Mouse (Mus musculus): Measurements from ENCODE around the gene Tshz3. TPM values are rescaled to one million over a fixed set of nuclear protein-coding genes. Genes with fewer than 3 reads are reported as not detected.

Gene Tshz3
- polyA plus RNA-seq, 1 experiment, result not detected

DNA sequence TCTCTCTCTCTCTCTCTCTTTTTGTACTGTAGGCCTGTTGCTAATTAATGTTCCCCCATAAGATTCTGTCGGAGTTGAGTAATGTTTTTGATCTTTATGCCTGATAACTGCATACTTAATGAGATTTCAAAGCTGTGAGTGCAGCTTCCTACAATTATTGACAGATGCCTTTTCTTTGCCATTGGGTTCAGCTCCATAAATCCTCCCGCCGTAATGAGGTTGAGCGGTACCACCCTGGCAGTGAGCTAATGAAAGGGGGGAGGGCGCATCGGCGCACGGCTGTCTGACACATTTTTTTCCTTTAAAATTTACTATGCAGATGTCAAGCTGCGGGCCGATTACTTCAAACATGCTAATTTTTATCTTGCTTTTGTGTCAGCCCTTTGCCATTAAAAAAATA is 9.3 kb downstream of the Tshz3 start:
- TF ChIP-seq GATA1 (IDR thresholded peaks at IDR 0.05; ENCODE audit: low read length), result no peak
- no peak for TF ChIP-seq TAL1 (IDR thresholded peaks at IDR 0.05; ENCODE audit: low read length)
- Histone ChIP-seq H3K4me1 (ENCODE audit: control insufficient read depth) (no peaks in the 10 kb centered on the region), H3K27me3 (ENCODE audit: control insufficient read depth) (peaks cover 23% of the 10 kb centered on the region), H3K4me3 (replicated peaks) (no peak overlapping the region), H3K9me3 (ENCODE audit: control insufficient read depth, low read length) (no peaks in the 10 kb centered on the region), H3K36me3 (ENCODE audit: control insufficient read depth) (no peaks in the 10 kb centered on the region)

DNA sequence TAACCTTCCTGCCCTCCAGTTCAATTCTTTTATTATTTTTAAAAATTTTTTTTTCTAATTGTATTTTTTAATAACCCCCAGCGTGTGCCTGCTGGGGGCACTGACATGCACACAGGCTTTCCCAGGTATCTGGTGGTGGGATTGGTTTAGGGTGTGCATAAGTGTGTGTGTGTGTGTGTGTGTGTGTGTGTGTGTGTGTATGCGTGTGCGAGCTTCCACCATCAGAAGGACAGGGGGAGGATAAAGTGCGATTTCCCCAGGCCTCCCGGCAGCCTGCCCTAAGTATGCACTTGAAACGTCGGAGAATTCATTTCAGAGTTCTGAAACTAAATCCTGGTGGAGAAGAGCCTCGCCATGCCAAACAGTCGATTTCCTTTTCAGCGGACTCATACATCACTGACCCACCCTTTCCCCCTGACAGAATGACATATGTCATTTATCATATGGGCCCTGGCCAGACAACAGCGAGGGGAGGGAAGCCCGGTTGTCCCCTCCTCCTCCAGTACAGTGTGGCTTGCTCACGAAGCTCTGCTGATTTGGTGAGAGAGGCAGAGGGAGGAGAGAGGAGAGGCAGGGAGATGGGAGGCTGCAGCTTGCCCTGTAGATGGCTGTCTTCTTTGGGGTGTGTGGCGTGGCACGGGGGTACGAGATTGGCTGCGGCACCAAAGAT is 9.9 kb downstream of the Tshz3 start:
- TF ChIP-seq GATA1 (IDR thresholded peaks at IDR 0.05; ENCODE audit: low read length) (no peak), TAL1 (IDR thresholded peaks at IDR 0.05; ENCODE audit: low read length) (no peak)
- H3K4me3 ChIP-seq (replicated peaks), result no peak overlapping the region

DNA sequence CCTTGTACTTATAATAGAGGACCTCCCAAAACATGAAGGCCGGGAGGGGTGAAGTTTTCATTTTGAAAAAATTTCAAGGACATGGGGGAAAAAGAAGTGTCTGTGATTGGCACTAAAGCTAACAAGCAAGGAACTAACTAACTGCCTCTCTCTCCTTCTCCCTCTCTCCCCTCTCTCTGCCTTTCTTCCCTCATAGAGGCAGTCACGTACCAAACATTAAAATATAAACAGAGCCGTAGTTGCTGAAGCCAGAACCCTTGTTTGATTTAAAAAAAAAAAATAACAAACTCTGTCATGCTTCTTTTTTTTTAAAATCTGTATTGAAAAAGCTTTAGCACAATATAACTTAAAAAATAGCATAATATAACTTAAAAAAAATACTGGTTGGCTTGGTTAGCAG is 10.9 kb downstream of the Tshz3 start:
- H3K27me3 ChIP-seq (ENCODE audit: control insufficient read depth), result peaks cover 21% of the 10 kb centered on the region
- H3K9me3 ChIP-seq (ENCODE audit: control insufficient read depth, low read length), result no peaks in the 10 kb centered on the region
- H3K4me1 ChIP-seq (ENCODE audit: control insufficient read depth), result no peaks in the 10 kb centered on the region
- no peak for TF ChIP-seq TAL1 (IDR thresholded peaks at IDR 0.05; ENCODE audit: low read length)
- TF ChIP-seq GATA1 (IDR thresholded peaks at IDR 0.05; ENCODE audit: low read length), result no peak
- H3K36me3 ChIP-seq (ENCODE audit: control insufficient read depth), result no peaks in the 10 kb centered on the region
- no peak overlapping the region for H3K4me3 ChIP-seq (replicated peaks)

More for the DNA sequence above, 9.9 kb downstream of the Tshz3 start:
- no peaks in the 10 kb centered on the region for H3K36me3 ChIP-seq (ENCODE audit: control insufficient read depth)
- no peaks in the 10 kb centered on the region for H3K4me1 ChIP-seq (ENCODE audit: control insufficient read depth)
- H3K9me3 ChIP-seq (ENCODE audit: control insufficient read depth, low read length), result no peaks in the 10 kb centered on the region
- H3K27me3 ChIP-seq (ENCODE audit: control insufficient read depth), result peaks cover 21% of the 10 kb centered on the region

DNA sequence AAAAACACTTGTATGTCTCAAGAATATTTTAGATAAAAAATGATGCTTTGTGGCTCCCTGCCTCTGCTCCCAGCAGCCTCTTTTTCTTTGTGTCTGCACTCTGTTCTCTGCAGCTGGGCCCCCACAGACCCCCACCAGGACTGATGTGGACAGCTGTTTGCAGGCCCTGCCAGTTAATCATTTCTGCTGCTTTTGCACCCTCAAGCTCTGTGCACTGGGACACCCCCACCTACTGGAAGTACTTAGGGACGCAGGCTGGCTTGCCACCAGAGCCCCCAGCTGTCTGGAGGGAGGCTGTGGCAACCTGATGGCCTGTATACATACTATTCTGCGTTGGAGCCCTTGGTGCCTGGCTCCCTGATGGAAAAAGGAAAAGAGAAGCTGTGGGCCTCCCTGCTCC is 11.3 kb downstream of the Tshz3 start:
- no peaks in the 10 kb centered on the region for H3K9me3 ChIP-seq (ENCODE audit: control insufficient read depth, low read length)
- peaks cover 21% of the 10 kb centered on the region for H3K27me3 ChIP-seq (ENCODE audit: control insufficient read depth)
- H3K36me3 ChIP-seq (ENCODE audit: control insufficient read depth), result no peaks in the 10 kb centered on the region
- no peak overlapping the region for H3K4me3 ChIP-seq (replicated peaks)
- H3K4me1 ChIP-seq (ENCODE audit: control insufficient read depth), result no peaks in the 10 kb centered on the region
- no peak for TF ChIP-seq GATA1 (IDR thresholded peaks at IDR 0.05; ENCODE audit: low read length)
- TF ChIP-seq TAL1 (IDR thresholded peaks at IDR 0.05; ENCODE audit: low read length), result no peak

DNA sequence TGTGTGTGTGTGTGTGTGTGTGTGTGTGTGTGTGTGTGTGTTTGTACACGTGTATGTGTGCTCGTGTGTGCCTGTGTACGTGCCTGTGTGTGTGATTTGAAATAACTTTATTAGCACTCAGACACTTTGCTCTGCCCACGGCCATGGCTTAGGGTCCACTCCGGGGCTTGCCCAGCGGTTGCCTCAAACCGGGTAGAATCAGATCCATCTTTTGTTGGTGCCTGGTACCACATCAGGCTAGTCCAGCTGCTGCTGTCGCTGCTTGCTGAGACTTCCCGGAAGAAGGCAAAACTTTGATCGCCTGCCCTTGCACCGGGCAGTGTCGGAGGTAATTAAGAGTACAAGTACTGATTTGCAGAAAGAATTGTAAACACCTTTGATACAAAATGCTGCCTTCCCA is 12.1 kb downstream of the Tshz3 start:
- Histone ChIP-seq H3K36me3 (ENCODE audit: control insufficient read depth) (no peaks in the 10 kb centered on the region), H3K9me3 (ENCODE audit: control insufficient read depth, low read length) (no peaks in the 10 kb centered on the region), H3K4me3 (replicated peaks) (no peak overlapping the region), H3K4me1 (ENCODE audit: control insufficient read depth) (no peaks in the 10 kb centered on the region), H3K27me3 (ENCODE audit: control insufficient read depth) (peaks cover 21% of the 10 kb centered on the region)
- TF ChIP-seq GATA1 (IDR thresholded peaks at IDR 0.05; ENCODE audit: low read length) (no peak), TAL1 (IDR thresholded peaks at IDR 0.05; ENCODE audit: low read length) (no peak)

DNA sequence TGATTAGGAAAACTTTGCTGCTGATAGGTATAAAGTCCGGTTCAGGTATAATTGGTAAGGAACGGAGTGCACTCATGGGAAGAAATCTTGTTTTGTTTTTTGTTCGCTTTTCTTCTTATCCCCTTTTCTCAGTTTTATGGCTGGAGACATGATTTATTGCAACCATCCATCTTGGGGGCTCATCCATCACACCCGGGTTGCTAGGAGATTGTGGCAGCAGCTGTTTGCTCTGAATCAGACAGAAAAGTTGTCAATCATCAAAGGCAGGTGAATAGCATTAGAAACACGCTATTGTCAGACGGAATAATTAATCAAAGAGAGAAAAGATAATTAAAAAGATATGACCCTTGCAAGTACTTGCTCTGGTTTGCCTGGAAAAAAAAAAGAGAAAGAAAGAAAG is 12.5 kb downstream of the Tshz3 start:
- no peaks in the 10 kb centered on the region for H3K4me1 ChIP-seq (ENCODE audit: control insufficient read depth)

DNA sequence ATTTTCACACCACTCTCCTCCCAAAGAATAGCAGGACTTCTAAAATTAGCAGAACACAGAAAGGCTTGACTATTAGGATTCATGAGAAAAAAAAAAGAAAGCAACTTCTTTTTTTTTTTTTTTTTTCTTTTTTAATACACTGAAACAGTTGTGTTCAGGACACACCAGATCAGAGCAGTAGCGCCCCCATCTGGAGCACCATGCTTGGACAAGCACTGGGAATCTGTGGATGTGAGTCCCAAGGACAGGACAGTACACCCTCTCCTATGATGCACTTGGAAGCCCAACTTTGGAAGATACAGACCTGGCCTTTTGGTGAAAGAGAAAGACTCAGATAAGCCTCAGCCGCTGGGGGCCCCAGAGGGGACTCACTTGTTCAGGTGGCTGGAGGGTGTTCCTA is 13.8 kb downstream of the Tshz3 start:
- no peaks in the 10 kb centered on the region for H3K36me3 ChIP-seq (ENCODE audit: control insufficient read depth)
- H3K9me3 ChIP-seq (ENCODE audit: control insufficient read depth, low read length), result no peaks in the 10 kb centered on the region
- no peaks in the 10 kb centered on the region for H3K4me1 ChIP-seq (ENCODE audit: control insufficient read depth)
- H3K4me3 ChIP-seq (replicated peaks), result no peak overlapping the region
- peaks cover 12% of the 10 kb centered on the region for H3K27me3 ChIP-seq (ENCODE audit: control insufficient read depth)
- TF ChIP-seq GATA1 (IDR thresholded peaks at IDR 0.05; ENCODE audit: low read length), result no peak

More for the DNA sequence above, 12.5 kb downstream of the Tshz3 start:
- no peak overlapping the region for H3K4me3 ChIP-seq (replicated peaks)
- peaks cover 21% of the 10 kb centered on the region for H3K27me3 ChIP-seq (ENCODE audit: control insufficient read depth)
- H3K36me3 ChIP-seq (ENCODE audit: control insufficient read depth), result no peaks in the 10 kb centered on the region
- no peak for TF ChIP-seq TAL1 (IDR thresholded peaks at IDR 0.05; ENCODE audit: low read length)
- TF ChIP-seq GATA1 (IDR thresholded peaks at IDR 0.05; ENCODE audit: low read length), result no peak
- no peaks in the 10 kb centered on the region for H3K9me3 ChIP-seq (ENCODE audit: control insufficient read depth, low read length)

DNA sequence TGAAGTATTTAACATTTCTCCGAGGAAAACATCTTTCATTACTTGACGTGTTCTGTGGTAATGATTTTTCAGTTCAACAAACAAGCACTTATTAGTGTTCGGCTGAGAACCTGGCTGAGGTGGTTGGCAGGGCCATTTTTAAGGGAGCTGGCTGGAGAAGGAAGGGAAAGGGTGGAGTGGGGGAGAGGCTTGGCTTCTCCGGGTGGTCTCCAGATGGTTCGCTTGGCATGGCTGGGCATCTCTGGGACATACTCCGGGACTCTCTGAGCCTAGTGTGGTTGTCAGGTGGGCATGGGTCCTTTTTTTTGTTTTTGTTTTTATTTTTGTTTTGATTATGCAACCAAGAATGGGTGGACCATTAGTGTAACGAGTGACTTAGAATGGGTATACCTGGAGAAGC is 16.4 kb downstream of the Tshz3 start:
- Histone ChIP-seq H3K27me3 (ENCODE audit: control insufficient read depth) (no peaks in the 10 kb centered on the region), H3K9me3 (ENCODE audit: control insufficient read depth, low read length) (no peaks in the 10 kb centered on the region), H3K36me3 (ENCODE audit: control insufficient read depth) (no peaks in the 10 kb centered on the region), H3K4me1 (ENCODE audit: control insufficient read depth) (no peaks in the 10 kb centered on the region), H3K4me3 (replicated peaks) (no peak overlapping the region)
- TF ChIP-seq TAL1 (IDR thresholded peaks at IDR 0.05; ENCODE audit: low read length) (no peak), GATA1 (IDR thresholded peaks at IDR 0.05; ENCODE audit: low read length) (no peak)

DNA sequence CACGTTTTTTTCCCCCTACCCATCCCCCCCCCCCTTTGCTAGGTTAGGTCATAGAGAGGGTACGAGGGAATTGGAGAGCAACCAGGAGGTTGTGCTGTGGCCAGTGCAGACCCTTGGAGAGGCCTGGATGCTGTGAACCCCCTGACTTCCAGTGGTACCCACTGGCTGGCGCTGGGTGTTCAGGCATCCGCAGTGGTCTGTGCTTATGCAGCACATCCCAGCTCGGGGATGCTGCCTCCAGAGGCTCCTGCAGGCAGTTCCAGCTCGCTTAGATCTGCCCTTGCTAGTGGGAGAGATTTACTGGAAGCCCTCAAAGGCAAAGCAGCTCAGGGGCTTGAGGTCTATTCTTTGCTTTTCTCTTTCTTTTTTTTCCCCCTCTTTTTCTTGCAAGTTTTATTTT is 19.3 kb downstream of the Tshz3 start:
- H3K4me3 ChIP-seq (replicated peaks), result no peak overlapping the region
- H3K36me3 ChIP-seq (ENCODE audit: control insufficient read depth), result no peaks in the 10 kb centered on the region
- H3K27me3 ChIP-seq (ENCODE audit: control insufficient read depth), result no peaks in the 10 kb centered on the region
- H3K9me3 ChIP-seq (ENCODE audit: control insufficient read depth, low read length), result no peaks in the 10 kb centered on the region
- TF ChIP-seq GATA1 (IDR thresholded peaks at IDR 0.05; ENCODE audit: low read length), result no peak
- no peak for TF ChIP-seq TAL1 (IDR thresholded peaks at IDR 0.05; ENCODE audit: low read length)
- H3K4me1 ChIP-seq (ENCODE audit: control insufficient read depth), result no peaks in the 10 kb centered on the region

DNA sequence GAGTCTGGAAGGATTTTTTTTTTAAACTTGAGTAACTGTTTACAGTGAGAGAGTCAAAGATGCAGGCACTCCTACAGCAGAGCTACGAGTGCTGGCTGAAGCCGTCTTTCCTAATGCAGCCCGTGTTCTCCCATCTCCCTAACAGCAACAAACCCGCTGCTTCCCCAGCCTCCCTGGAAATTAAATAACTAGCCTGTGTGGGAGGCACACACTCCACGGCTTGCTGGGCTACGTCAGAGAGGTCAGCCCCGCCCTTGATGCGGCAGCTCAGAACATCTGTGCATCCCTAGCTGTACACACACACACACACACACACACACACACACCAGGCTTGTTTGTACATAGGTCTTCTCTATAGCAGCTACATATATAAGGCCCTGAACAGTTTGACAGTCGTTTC is 22.9 kb downstream of the Tshz3 start:
- no peaks in the 10 kb centered on the region for H3K4me1 ChIP-seq (ENCODE audit: control insufficient read depth)
- H3K9me3 ChIP-seq (ENCODE audit: control insufficient read depth, low read length), result no peaks in the 10 kb centered on the region
- TF ChIP-seq TAL1 (IDR thresholded peaks at IDR 0.05; ENCODE audit: low read length) (no peak), GATA1 (IDR thresholded peaks at IDR 0.05; ENCODE audit: low read length) (no peak)
- H3K4me3 ChIP-seq (replicated peaks), result no peak overlapping the region
- no peaks in the 10 kb centered on the region for H3K27me3 ChIP-seq (ENCODE audit: control insufficient read depth)
- H3K36me3 ChIP-seq (ENCODE audit: control insufficient read depth), result no peaks in the 10 kb centered on the region

Data from erythroblast, embryonic 14.5 days (primary cell).